Mouse (Mus musculus): Measurements from ENCODE around the gene Vps37c.

GRCm38 (mm10) chr19:10748401-10749102 is 60.0 kb downstream of the Vps37c start:
- no peak for TF ChIP-seq CTCF (conservative IDR thresholded peaks at IDR 0.05; ENCODE audit: low read length)
- no peak for TF ChIP-seq POU5F1 (IDR thresholded peaks at IDR 0.05; ENCODE audit: borderline replicate concordance, low read length)
- no peak for TF ChIP-seq NANOG (IDR thresholded peaks at IDR 0.05; ENCODE audit: borderline replicate concordance, low read length)
